Mouse (Mus musculus) adrenal gland (tissue): ENCODE data around the gene Vmn1r122.
"Not testable (repeated sequence)": the region's sequence is repeated elsewhere in the genome, so short reads cannot be mapped to it uniquely, and the experiment has no call there.

ENCODE experiments used
- intact Hi-C: fragments of 180-260 bp; cut with DNase I; formaldehyde crosslinking; loops from one replicate; pipeline ENCODE4 v1.15.1; 2025
- long read RNA-seq, 2 experiments: library from polyadenylated mRNA; unstranded; transcript quantifications; one replicate each; pipeline ENCODE4 v2.0.0; 2020; ENCODE audit warnings: borderline replicate concordance in 1 of 2; ENCODE audit not compliant: insufficient replicate concordance in 1 of 2

The Vmn1r122 gene
- long read RNA-seq, experiment 1: 0 reads
- long read RNA-seq, experiment 2: 0 reads

DNA sequence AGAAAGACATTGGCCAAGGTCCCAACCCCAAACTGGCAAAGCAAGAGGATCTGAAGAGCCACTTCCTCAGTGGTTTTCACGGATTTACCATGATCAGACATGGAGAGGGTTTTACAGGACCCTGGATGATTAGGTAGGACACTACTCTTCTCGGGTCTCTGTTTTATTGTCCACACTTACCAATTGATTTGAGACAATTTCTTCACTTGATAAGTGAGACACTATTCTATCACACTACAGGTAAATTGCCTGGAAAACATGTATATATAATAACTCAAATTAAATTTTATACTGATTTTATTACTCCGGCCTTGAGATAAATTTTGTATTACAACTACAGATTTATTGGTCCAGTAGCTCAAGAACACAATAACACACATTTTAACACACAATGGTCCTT lies at the start of gene Vmn1r122:
TSS of gene Vmn1r122 (minus strand) at position 101 of the 400 bp plus-strand sequence.
- intact Hi-C loops: not testable (repeated sequence)

GRCm38 (mm10) chr7:21161885-21162284 lies 28.0 kb upstream of the Vmn1r122 start, which contains the start of gene Vmn1r123:
TSS of gene Vmn1r123 (plus strand) at chr7:21162185.
- intact Hi-C loops: not testable (repeated sequence)

GRCm38 (mm10) chr7:21098413-21098812 lies 35.5 kb downstream of the Vmn1r122 start, which contains the start of gene Vmn1r121:
TSS of gene Vmn1r121 (minus strand) at chr7:21098513.
- intact Hi-C loops: not testable (repeated sequence)
